Mouse (Mus musculus): Measurements from ENCODE around the gene Gm20538.

The Gm20538 gene

DNA sequence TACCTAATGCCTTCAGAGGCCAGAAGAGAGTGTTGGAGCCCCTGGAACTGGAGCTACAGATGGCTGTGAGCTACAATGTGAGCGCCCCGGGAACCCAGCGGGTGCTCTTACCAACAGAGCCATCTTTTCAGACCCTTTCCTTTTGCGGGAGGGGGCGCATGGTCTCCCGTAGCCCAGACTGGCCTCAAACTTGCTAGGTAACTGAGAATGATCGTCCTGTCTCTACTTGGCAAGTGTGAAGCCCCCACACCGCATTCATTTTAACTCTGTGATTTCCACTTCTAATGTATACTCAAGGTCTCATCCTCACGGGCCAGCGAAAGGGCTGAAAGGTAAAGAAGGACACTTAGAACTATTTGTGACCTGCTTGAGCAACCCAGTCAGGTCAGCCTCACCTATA lies 8.3 kb downstream of the Gm20538 start:
- in situ Hi-C loops (cut with MboI; ENCODE audit: low pct_unique_long_range_greater_than_20kb in 1 of 2, low sequenced_read_pairs in 2 of 2, unreplicated experiment in 1 of 2) = no loop called here

DNA sequence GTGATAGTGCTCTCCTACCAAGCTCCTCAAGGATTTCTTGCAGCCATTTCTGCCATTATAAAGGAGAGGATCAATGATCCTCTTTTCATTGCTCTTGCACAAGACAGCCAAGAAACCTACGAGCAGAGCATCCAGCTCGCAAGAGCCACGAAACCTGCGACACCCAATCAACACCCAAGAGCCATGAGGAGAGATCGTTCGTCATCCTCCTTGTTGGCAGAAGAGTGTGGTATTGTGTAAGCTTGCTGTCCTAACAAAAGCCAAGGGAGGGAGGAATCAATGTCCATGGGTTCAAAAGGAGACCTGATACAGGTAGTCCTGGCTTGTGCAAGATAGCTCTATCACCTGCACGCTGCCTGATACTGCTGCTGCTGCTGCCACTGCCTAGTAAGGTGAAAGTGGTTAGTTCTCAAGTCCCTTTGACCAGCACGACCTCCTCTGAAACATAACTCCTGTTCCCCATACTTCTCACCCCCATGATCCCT lies 9.9 kb downstream of the Gm20538 start:
- in situ Hi-C loops (cut with MboI; ENCODE audit: low pct_unique_long_range_greater_than_20kb in 1 of 2, low sequenced_read_pairs in 2 of 2, unreplicated experiment in 1 of 2) = no loop called here

GRCm38 (mm10) chr19:44537416-44537815 lies 15.2 kb downstream of the Gm20538 start:
- in situ Hi-C loops (cut with MboI; ENCODE audit: low pct_unique_long_range_greater_than_20kb in 1 of 2, low sequenced_read_pairs in 2 of 2, unreplicated experiment in 1 of 2) = no loop called here

DNA sequence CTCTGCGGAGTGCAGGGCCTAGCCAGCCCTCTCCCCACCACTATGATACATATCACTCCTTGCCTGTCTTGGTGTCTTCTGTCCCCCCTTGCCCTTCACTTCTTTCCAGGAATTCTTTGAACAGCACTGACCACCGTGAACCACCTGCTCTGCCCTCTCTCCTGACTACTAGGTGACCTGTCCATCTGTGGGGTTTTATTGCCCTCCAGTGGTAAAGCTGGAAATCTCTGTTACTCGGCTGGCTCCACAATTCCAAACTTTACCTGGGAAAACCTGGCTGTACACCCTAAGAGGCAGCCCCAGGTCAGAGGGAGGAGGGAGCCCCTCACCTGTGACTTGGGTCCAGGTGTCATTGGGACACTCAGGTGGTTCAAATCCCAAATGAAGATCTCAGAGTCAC lies 17.3 kb downstream of the Gm20538 start:
- in situ Hi-C loops (cut with MboI; ENCODE audit: low pct_unique_long_range_greater_than_20kb in 1 of 2, low sequenced_read_pairs in 2 of 2, unreplicated experiment in 1 of 2) = no loop called here

GRCm38 (mm10) chr19:44530018-44530417 lies 22.6 kb downstream of the Gm20538 start:
- in situ Hi-C loops (cut with MboI; ENCODE audit: low pct_unique_long_range_greater_than_20kb in 1 of 2, low sequenced_read_pairs in 2 of 2, unreplicated experiment in 1 of 2) = no loop called here

DNA sequence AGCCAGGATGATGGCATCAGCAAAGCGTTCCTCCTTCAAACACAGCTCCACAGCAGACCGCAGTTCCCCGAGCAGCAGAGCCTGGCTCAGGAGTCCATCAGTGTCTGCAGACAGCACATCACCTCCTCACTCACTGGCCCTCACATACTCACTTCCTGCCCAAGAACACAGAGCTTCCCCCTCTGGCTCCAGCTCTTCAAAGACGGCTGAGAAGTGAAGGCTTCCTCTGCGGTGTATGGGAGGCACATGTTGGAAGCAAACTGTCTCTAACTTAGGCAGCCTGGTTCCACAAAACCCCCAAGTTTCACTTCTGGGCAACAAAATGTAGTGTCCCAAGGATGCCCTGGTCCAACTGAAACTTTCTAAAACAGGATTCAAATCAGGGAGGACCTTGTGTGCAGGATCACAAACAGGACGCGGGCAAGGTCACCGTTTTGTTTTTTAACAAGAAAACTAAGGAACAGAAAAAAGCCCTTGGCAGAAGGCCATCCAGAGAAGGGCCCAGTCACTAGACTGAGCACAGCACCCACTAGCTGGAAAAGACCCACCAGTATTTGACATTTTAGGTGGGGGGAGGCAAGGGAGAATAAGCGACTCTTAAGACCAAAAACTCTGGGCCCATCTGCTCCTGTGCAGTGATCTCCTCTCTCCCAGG lies 27.0 kb downstream of the Gm20538 start:
- in situ Hi-C loops (cut with MboI; ENCODE audit: low pct_unique_long_range_greater_than_20kb in 1 of 2, low sequenced_read_pairs in 2 of 2, unreplicated experiment in 1 of 2) = no loop called here

GRCm38 (mm10) chr19:44519152-44519551 lies 33.5 kb downstream of the Gm20538 start:
- in situ Hi-C loops (cut with MboI; ENCODE audit: low pct_unique_long_range_greater_than_20kb in 1 of 2, low sequenced_read_pairs in 2 of 2, unreplicated experiment in 1 of 2) = no loop called here

GRCm38 (mm10) chr19:44517996-44518768 lies 34.4 kb downstream of the Gm20538 start:
- in situ Hi-C loops (cut with MboI; ENCODE audit: low pct_unique_long_range_greater_than_20kb in 1 of 2, low sequenced_read_pairs in 2 of 2, unreplicated experiment in 1 of 2) = no loop called here

DNA sequence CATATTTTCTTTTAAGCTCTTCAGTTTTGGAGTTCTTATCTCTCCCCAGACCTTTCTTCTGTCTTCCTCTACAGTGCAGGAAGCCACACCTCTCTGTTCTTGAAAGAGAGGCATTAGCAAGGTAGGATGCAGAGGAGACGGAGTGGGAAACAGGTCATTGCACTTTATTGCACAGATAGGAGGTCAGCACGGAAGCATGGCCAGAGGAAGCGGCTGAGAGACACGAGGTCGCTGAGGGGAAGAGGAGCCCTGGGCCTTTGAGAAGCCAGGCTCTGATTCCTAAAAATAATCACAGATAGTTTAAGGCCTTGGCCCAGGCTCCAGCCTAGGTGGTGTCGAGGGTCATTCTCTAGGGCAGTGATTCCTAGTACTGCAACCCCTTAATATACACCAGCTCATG lies 36.9 kb downstream of the Gm20538 start:
- in situ Hi-C loops (cut with MboI; ENCODE audit: low pct_unique_long_range_greater_than_20kb in 1 of 2, low sequenced_read_pairs in 2 of 2, unreplicated experiment in 1 of 2) = no loop called here

- in situ Hi-C loops (cut with MboI; ENCODE audit: low pct_unique_long_range_greater_than_20kb in 1 of 2, low sequenced_read_pairs in 2 of 2, unreplicated experiment in 1 of 2) = no loop called here
These were observed 37.8 kb downstream of the Gm20538 start for GRCm38 (mm10) chr19:44514521-44515451.

- in situ Hi-C loops (cut with MboI; ENCODE audit: low pct_unique_long_range_greater_than_20kb in 1 of 2, low sequenced_read_pairs in 2 of 2, unreplicated experiment in 1 of 2) = no loop called here
These were observed 38.6 kb downstream of the Gm20538 start for GRCm38 (mm10) chr19:44513921-44514482.

- in situ Hi-C loops (cut with MboI; ENCODE audit: low pct_unique_long_range_greater_than_20kb in 1 of 2, low sequenced_read_pairs in 2 of 2, unreplicated experiment in 1 of 2) = no loop called here
These were observed 39.4 kb downstream of the Gm20538 start for GRCm38 (mm10) chr19:44513054-44513833.

- in situ Hi-C loops (cut with MboI; ENCODE audit: low pct_unique_long_range_greater_than_20kb in 1 of 2, low sequenced_read_pairs in 2 of 2, unreplicated experiment in 1 of 2) = no loop called here
These were observed 40.0 kb downstream of the Gm20538 start for GRCm38 (mm10) chr19:44512601-44513000.

- in situ Hi-C loops (cut with MboI; ENCODE audit: low pct_unique_long_range_greater_than_20kb in 1 of 2, low sequenced_read_pairs in 2 of 2, unreplicated experiment in 1 of 2) = no loop called here
These were observed 41.0 kb downstream of the Gm20538 start for GRCm38 (mm10) chr19:44511451-44512231.

- in situ Hi-C loops (cut with MboI; ENCODE audit: low pct_unique_long_range_greater_than_20kb in 1 of 2, low sequenced_read_pairs in 2 of 2, unreplicated experiment in 1 of 2) = no loop called here
These were observed 42.0 kb downstream of the Gm20538 start for GRCm38 (mm10) chr19:44510534-44511175.

GRCm38 (mm10) chr19:44502741-44503140 lies 49.9 kb downstream of the Gm20538 start:
- in situ Hi-C loops (cut with MboI; ENCODE audit: low pct_unique_long_range_greater_than_20kb in 1 of 2, low sequenced_read_pairs in 2 of 2, unreplicated experiment in 1 of 2) = no loop called here

- in situ Hi-C loops (cut with MboI; ENCODE audit: low pct_unique_long_range_greater_than_20kb in 1 of 2, low sequenced_read_pairs in 2 of 2, unreplicated experiment in 1 of 2) = no loop called here
These were observed 50.7 kb downstream of the Gm20538 start for GRCm38 (mm10) chr19:44501925-44502324.
